Mouse (Mus musculus): ENCODE results near the gene Tpk1. TPM values are rescaled to one million over a fixed set of nuclear protein-coding genes. Genes with fewer than 3 reads are reported as not detected.
"Not testable (repeated sequence)": the region's sequence is repeated elsewhere in the genome, so short reads cannot be mapped to it uniquely, and the experiment has no call there.

Gene Tpk1
- polyA plus RNA-seq, 1 experiment = 3.4 TPM

GRCm38 (mm10) chr6:43528996-43529395 is 137.1 kb downstream of the Tpk1 start:
- no peaks in the 10 kb centered on the region for H3K27me3 ChIP-seq (ENCODE audit: control insufficient read depth, insufficient read depth, low read length)
- no peaks in the 10 kb centered on the region for H3K36me3 ChIP-seq (ENCODE audit: control insufficient read depth, insufficient read depth, low read length)
- H3K4me1 ChIP-seq (ENCODE audit: control insufficient read depth, insufficient read depth, insufficient read length, low read length) = no peaks in the 10 kb centered on the region
- TF ChIP-seq CTCF (IDR thresholded peaks at IDR 0.05; ENCODE audit: extremely low read depth, insufficient read length, insufficient replicate concordance, low read depth, low read length) (no peak), POLR2A (IDR thresholded peaks at IDR 0.05; ENCODE audit: low read depth, low read length) (no peak)
- no peak overlapping the region for H3K4me3 ChIP-seq (ENCODE audit: low read depth, low read length)
- H3K27ac ChIP-seq (ENCODE audit: insufficient read depth, low read depth, low read length) = no peak overlapping the region
- WGBS = 89% methylated on average over 3 of the region's 3 CpGs

GRCm38 (mm10) chr6:43525028-43525427 is 141.1 kb downstream of the Tpk1 start:
- no peak for TF ChIP-seq CTCF (IDR thresholded peaks at IDR 0.05; ENCODE audit: extremely low read depth, insufficient read length, insufficient replicate concordance, low read depth, low read length)
- TF ChIP-seq POLR2A (IDR thresholded peaks at IDR 0.05; ENCODE audit: low read depth, low read length) = no peak
- H3K4me3 ChIP-seq (ENCODE audit: low read depth, low read length) = no peak overlapping the region
- 57% methylated on average over 2 of the region's 2 CpGs for WGBS
- no peak overlapping the region for H3K27ac ChIP-seq (ENCODE audit: insufficient read depth, low read depth, low read length)
- H3K4me1 ChIP-seq (ENCODE audit: control insufficient read depth, insufficient read depth, insufficient read length, low read length) = no peaks in the 10 kb centered on the region
- no peaks in the 10 kb centered on the region for H3K36me3 ChIP-seq (ENCODE audit: control insufficient read depth, insufficient read depth, low read length)
- no peaks in the 10 kb centered on the region for H3K27me3 ChIP-seq (ENCODE audit: control insufficient read depth, insufficient read depth, low read length)

- H3K36me3 ChIP-seq (ENCODE audit: control insufficient read depth, insufficient read depth, low read length) = no peaks in the 10 kb centered on the region
- 61% methylated on average over 1 of the region's 1 CpGs for WGBS
- H3K27me3 ChIP-seq (ENCODE audit: control insufficient read depth, insufficient read depth, low read length) = no peaks in the 10 kb centered on the region
- no peak overlapping the region for H3K27ac ChIP-seq (ENCODE audit: insufficient read depth, low read depth, low read length)
- TF ChIP-seq CTCF (IDR thresholded peaks at IDR 0.05; ENCODE audit: extremely low read depth, insufficient read length, insufficient replicate concordance, low read depth, low read length) = no peak
- no peak for TF ChIP-seq POLR2A (IDR thresholded peaks at IDR 0.05; ENCODE audit: low read depth, low read length)
- H3K4me1 ChIP-seq (ENCODE audit: control insufficient read depth, insufficient read depth, insufficient read length, low read length) = no peaks in the 10 kb centered on the region
- H3K4me3 ChIP-seq (ENCODE audit: low read depth, low read length) = no peak overlapping the region
Measured at GRCm38 (mm10) chr6:43522046-43522445, 144.0 kb downstream of the Tpk1 start.

GRCm38 (mm10) chr6:43520218-43520617 is 145.9 kb downstream of the Tpk1 start:
- no peak overlapping the region for H3K4me3 ChIP-seq (ENCODE audit: low read depth, low read length)
- no peaks in the 10 kb centered on the region for H3K36me3 ChIP-seq (ENCODE audit: control insufficient read depth, insufficient read depth, low read length)
- H3K27me3 ChIP-seq (ENCODE audit: control insufficient read depth, insufficient read depth, low read length) = no peaks in the 10 kb centered on the region
- WGBS = 63% methylated on average over 2 of the region's 2 CpGs
- H3K27ac ChIP-seq (ENCODE audit: insufficient read depth, low read depth, low read length) = no peak overlapping the region
- TF ChIP-seq CTCF (IDR thresholded peaks at IDR 0.05; ENCODE audit: extremely low read depth, insufficient read length, insufficient replicate concordance, low read depth, low read length) (no peak), POLR2A (IDR thresholded peaks at IDR 0.05; ENCODE audit: low read depth, low read length) (no peak)
- no peaks in the 10 kb centered on the region; the same call in 1 of the 2 replicates for H3K4me1 ChIP-seq (ENCODE audit: control insufficient read depth, insufficient read depth, insufficient read length, low read length)

- TF ChIP-seq POLR2A (IDR thresholded peaks at IDR 0.05; ENCODE audit: low read depth, low read length) (no peak), CTCF (IDR thresholded peaks at IDR 0.05; ENCODE audit: extremely low read depth, insufficient read length, insufficient replicate concordance, low read depth, low read length) (no peak)
- no peak overlapping the region for H3K27ac ChIP-seq (ENCODE audit: insufficient read depth, low read depth, low read length)
- no peaks in the 10 kb centered on the region for H3K36me3 ChIP-seq (ENCODE audit: control insufficient read depth, insufficient read depth, low read length)
- H3K27me3 ChIP-seq (ENCODE audit: control insufficient read depth, insufficient read depth, low read length) = no peaks in the 10 kb centered on the region
- no peaks in the 10 kb centered on the region; the same call in 1 of the 2 replicates for H3K4me1 ChIP-seq (ENCODE audit: control insufficient read depth, insufficient read depth, insufficient read length, low read length)
- no peak overlapping the region for H3K4me3 ChIP-seq (ENCODE audit: low read depth, low read length)
Measured at GRCm38 (mm10) chr6:43518378-43518777, 147.7 kb downstream of the Tpk1 start.

GRCm38 (mm10) chr6:43517316-43517655 is 148.8 kb downstream of the Tpk1 start:
- H3K4me1 ChIP-seq (ENCODE audit: control insufficient read depth, insufficient read depth, insufficient read length, low read length) = no peaks in the 10 kb centered on the region; the same call in 1 of the 2 replicates
- TF ChIP-seq CTCF (IDR thresholded peaks at IDR 0.05; ENCODE audit: extremely low read depth, insufficient read length, insufficient replicate concordance, low read depth, low read length) = no peak
- no peak for TF ChIP-seq POLR2A (IDR thresholded peaks at IDR 0.05; ENCODE audit: low read depth, low read length)
- H3K27me3 ChIP-seq (ENCODE audit: control insufficient read depth, insufficient read depth, low read length) = no peaks in the 10 kb centered on the region
- H3K27ac ChIP-seq (ENCODE audit: insufficient read depth, low read depth, low read length) = no peak overlapping the region
- WGBS = 81% methylated on average over 2 of the region's 2 CpGs
- no peaks in the 10 kb centered on the region for H3K36me3 ChIP-seq (ENCODE audit: control insufficient read depth, insufficient read depth, low read length)
- no peak overlapping the region for H3K4me3 ChIP-seq (ENCODE audit: low read depth, low read length)

GRCm38 (mm10) chr6:43516593-43517315 is 149.3 kb downstream of the Tpk1 start:
- H3K27me3 ChIP-seq (ENCODE audit: control insufficient read depth, insufficient read depth, low read length) = no peaks in the 10 kb centered on the region
- H3K27ac ChIP-seq (ENCODE audit: insufficient read depth, low read depth, low read length) = no peak overlapping the region
- no peaks in the 10 kb centered on the region for H3K36me3 ChIP-seq (ENCODE audit: control insufficient read depth, insufficient read depth, low read length)
- no peak for TF ChIP-seq CTCF (IDR thresholded peaks at IDR 0.05; ENCODE audit: extremely low read depth, insufficient read length, insufficient replicate concordance, low read depth, low read length)
- TF ChIP-seq POLR2A (IDR thresholded peaks at IDR 0.05; ENCODE audit: low read depth, low read length) = no peak
- H3K4me3 ChIP-seq (ENCODE audit: low read depth, low read length) = no peak overlapping the region
- 93% methylated on average over 2 of the region's 2 CpGs for WGBS
- H3K4me1 ChIP-seq (ENCODE audit: control insufficient read depth, insufficient read depth, insufficient read length, low read length) = no peaks in the 10 kb centered on the region; the same call in 1 of the 2 replicates

- H3K36me3 ChIP-seq (ENCODE audit: control insufficient read depth, insufficient read depth, low read length); H3K4me3 ChIP-seq (ENCODE audit: low read depth, low read length); H3K27me3 ChIP-seq (ENCODE audit: control insufficient read depth, insufficient read depth, low read length); H3K4me1 ChIP-seq (ENCODE audit: control insufficient read depth, insufficient read depth, insufficient read length, low read length); H3K27ac ChIP-seq (ENCODE audit: insufficient read depth, low read depth, low read length): not testable (repeated sequence)
- 91% methylated on average over 2 of the region's 2 CpGs for WGBS
Measured at GRCm38 (mm10) chr6:43506686-43507385, 159.2 kb downstream of the Tpk1 start.
